Mouse (Mus musculus) liver, embryonic 16.5 days (tissue): ENCODE measurements around the gene Hist1h2bn. TPM values are rescaled to one million over a fixed set of nuclear protein-coding genes. Genes with fewer than 3 reads are reported as not detected.
"Not testable (repeated sequence)": the region's sequence is repeated elsewhere in the genome, so short reads cannot be mapped to it uniquely, and the experiment has no call there.

ENCODE experiments used
- ATAC-seq: fragments of 200-750 bp; cut with Nextera tagmentation; 2 replicates; pipeline ENCODE4 v1.8.0; 2017; ENCODE audit warnings: low read depth, mild to moderate bottlenecking, moderate number of reproducible peaks, moderate library complexity
- H3K27ac ChIP-seq: fragments of 300-500 bp; sonication (generic); 2 replicates; pipeline ENCODE4 v1.5.1; 2014; ENCODE audit warnings: mild to moderate bottlenecking, low read length
- H3K27me3 ChIP-seq: fragments of 300-500 bp; sonication (generic); 2 replicates; pipeline ENCODE4 v1.6.1; 2014; ENCODE audit warnings: low read depth, low read length, mixed read lengths; ENCODE audit not compliant: control insufficient read depth, insufficient read depth
- H3K36me3 ChIP-seq: fragments of 300-500 bp; sonication (generic); 2 replicates; pipeline ENCODE4 v1.6.1; 2014; ENCODE audit warnings: mild to moderate bottlenecking; ENCODE audit not compliant: control insufficient read depth, insufficient read depth
- H3K4me1 ChIP-seq: fragments of 300-500 bp; sonication (generic); 2 replicates; pipeline ENCODE4 v1.6.1; 2014; ENCODE audit warnings: low read depth, low read length, mixed read lengths; ENCODE audit not compliant: control insufficient read depth
- H3K4me2 ChIP-seq: fragments of 300-500 bp; sonication (generic); 2 replicates; pipeline ENCODE4 v1.6.1; 2014; ENCODE audit warnings: low read depth, low read length, mixed read lengths
- H3K4me3 ChIP-seq: fragments of 300-500 bp; sonication (generic); 2 replicates; pipeline ENCODE4 v1.5.1; 2014; ENCODE audit warnings: low read depth, mild to moderate bottlenecking, low read length
- H3K9ac ChIP-seq: fragments of 300-500 bp; sonication (generic); 2 replicates; pipeline ENCODE4 v1.6.1; 2014; ENCODE audit warnings: low read depth, low read length
- H3K9me3 ChIP-seq: fragments of 300-500 bp; sonication (generic); replicated peaks from 2 replicates; pipeline ENCODE4 v1.6.1; 2016; ENCODE audit warnings: low read length; ENCODE audit not compliant: control insufficient read depth
- WGBS: fragments of 180-500 bp; shearing (Covaris S2); extraction: QIAGEN DNeasy Blood & Tissue Kit; methylation state at CpG from one replicate; pipeline ENCODE4 v1.1.7; 2014; ENCODE audit not compliant: insufficient replicate concordance; 5-methylcytosine and 5-hydroxymethylcytosine counted together
- polyA plus RNA-seq: library from polyadenylated mRNA; unstranded; fragments of >200 nt; fragmentation: Nextera tagmentation; extraction: Ambion mirVana; gene quantifications from 2 replicates; pipeline ENCODE4 v1.2.1, GENCODE M21; 2015

Hist1h2bn gene
- polyA plus RNA-seq, 1 experiment from 2014 or later: 8.1 TPM

GRCm38 (mm10) chr13:21716540-21717391 lies 37.2 kb upstream of the Hist1h2bn start:
- H3K4me1 ChIP-seq: peaks cover 30% of the 10 kb centered on the region
- peak overlapping the region; percentile 82 for H3K4me2 ChIP-seq
- peak overlapping the region; percentile 79 for H3K9ac ChIP-seq
- peak; percentile 5; the same call in 1 of the 2 replicates for ATAC-seq
- H3K4me3 ChIP-seq: peak overlapping the region; percentile 55
- H3K9me3 ChIP-seq, H3K36me3 ChIP-seq, H3K27me3 ChIP-seq: not testable (repeated sequence)
- 1% methylated on average over 9 of the region's 38 CpGs for WGBS
- peak overlapping the region; percentile 97 for H3K27ac ChIP-seq

GRCm38 (mm10) chr13:21717397-21718357 lies 36.2 kb upstream of the Hist1h2bn start, which contains the start of gene Hist1h3h:
Gene Hist1h3h (plus strand): TSS chr13:21717659.
- not testable (repeated sequence) for H3K36me3 ChIP-seq
- 2% methylated on average over 25 of the region's 56 CpGs for WGBS

DNA sequence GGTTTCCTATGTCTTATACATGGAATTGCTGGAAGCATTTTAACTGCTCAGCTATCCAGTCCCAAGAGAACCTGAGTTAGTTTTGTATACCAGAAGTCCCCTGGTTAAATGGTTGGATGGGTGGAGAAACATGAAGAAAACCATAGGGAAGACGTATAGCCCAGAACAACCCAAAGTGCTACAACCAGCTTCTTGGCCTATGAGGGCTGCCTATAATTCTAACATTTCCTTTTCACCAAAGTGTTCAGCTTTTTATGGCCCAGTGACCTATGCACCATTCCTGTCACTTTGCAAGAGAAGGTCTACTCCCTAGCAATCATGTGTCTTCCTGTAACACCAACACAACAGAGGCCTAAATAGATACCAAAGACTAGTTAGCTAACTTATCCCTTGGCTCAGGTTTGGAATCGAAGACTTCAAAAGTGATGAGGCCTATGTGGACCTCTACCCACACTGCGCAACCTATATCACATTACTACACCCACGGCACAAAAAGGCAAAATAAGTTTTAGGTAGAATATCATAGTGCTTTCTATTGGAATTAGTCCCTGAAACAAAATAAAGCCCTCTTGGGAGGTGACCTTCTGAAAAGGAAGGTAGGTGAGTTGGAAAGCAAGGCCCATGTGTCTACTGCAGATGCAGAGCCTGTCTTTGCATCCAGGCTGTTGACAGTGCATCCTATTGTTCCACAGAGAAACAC lies 35.4 kb upstream of the Hist1h2bn start:
- ATAC-seq: no peak
- Histone ChIP-seq H3K36me3 (no peaks in the 10 kb centered on the region), H3K9me3 (no peaks in the 10 kb centered on the region), H3K9ac (peak overlapping the region; percentile 77), H3K4me1 (peaks cover 30% of the 10 kb centered on the region), H3K27me3 (no peaks in the 10 kb centered on the region), H3K27ac (peak overlapping the region; percentile 96), H3K4me3 (peak overlapping the region; percentile 66), H3K4me2 (peak overlapping the region; percentile 67)
- 49% methylated on average over 4 of the region's 4 CpGs for WGBS

More at GRCm38 (mm10) chr13:21717397-21718357, 36.2 kb upstream of the Hist1h2bn start, which contains the start of gene Hist1h3h:
- H3K9me3 ChIP-seq, H3K27me3 ChIP-seq: not testable (repeated sequence)
- Histone ChIP-seq H3K4me3 (peak within 1 kb of the TSS; percentile 66), H3K27ac (peak within 1 kb of the TSS; percentile 97), H3K9ac (peak within 1 kb of the TSS; percentile 79), H3K4me2 (peak within 1 kb of the TSS; percentile 82), H3K4me1 (peaks cover 27% of the 10 kb centered on the region)
- ATAC-seq: peak; percentile 16

DNA sequence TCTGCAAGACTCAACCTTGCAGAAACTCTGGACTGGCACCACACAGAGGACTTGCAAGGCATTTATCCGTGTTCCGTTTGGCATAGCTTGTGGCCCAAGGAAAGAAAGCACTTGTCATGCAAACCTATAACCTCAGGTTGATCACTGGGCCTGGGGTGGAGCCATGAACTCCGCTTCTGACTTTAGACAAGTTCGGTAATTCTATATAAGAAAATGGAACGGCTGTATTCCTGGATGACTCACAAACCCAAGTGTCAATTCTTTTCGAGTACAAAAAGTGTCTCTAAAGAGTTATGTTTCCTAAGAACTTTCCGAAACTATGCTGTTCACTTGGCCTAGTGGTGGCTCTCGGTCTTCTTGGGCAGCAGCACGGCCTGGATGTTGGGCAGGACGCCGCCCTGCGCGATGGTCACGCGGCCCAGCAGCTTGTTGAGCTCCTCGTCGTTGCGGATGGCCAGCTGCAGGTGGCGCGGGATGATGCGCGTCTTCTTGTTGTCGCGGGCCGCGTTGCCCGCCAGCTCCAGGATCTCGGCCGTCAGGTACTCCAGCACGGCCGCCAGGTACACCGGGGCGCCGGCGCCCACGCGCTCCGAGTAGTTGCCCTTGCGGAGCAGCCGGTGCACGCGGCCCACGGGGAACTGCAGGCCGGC lies 32.7 kb upstream of the Hist1h2bn start:
- H3K4me3 ChIP-seq: peak overlapping the region; percentile 66
- H3K4me1 ChIP-seq: peaks cover 22% of the 10 kb centered on the region
- peak overlapping the region; percentile 86 for H3K4me2 ChIP-seq
- not testable (repeated sequence) for H3K36me3 ChIP-seq, H3K9me3 ChIP-seq, H3K27me3 ChIP-seq
- 1% methylated on average over 17 of the region's 44 CpGs for WGBS
- H3K9ac ChIP-seq: peak overlapping the region; percentile 80
- ATAC-seq: peak; percentile 16
- peak overlapping the region; percentile 96 for H3K27ac ChIP-seq

GRCm38 (mm10) chr13:21721757-21722372 lies 32.1 kb upstream of the Hist1h2bn start, which contains the start of gene Hist1h2bm:
Gene Hist1h2bm (plus strand): TSS chr13:21722044.
- Histone ChIP-seq H3K4me3 (peak within 1 kb of the TSS; percentile 66), H3K27ac (peak within 1 kb of the TSS; percentile 96), H3K9ac (peak within 1 kb of the TSS; percentile 80), H3K4me1 (peaks cover 22% of the 10 kb centered on the region), H3K4me2 (peak within 1 kb of the TSS; percentile 86)
- peak; percentile 91 for ATAC-seq
- not testable (repeated sequence) for H3K36me3 ChIP-seq, H3K9me3 ChIP-seq, H3K27me3 ChIP-seq
- WGBS: 0% methylated on average over 37 of the region's 37 CpGs

- H3K27me3 ChIP-seq: no peaks in the 10 kb centered on the region
- no peaks in the 10 kb centered on the region for H3K9me3 ChIP-seq
- peak; percentile 14 for ATAC-seq
- H3K36me3 ChIP-seq: no peaks in the 10 kb centered on the region
- peak overlapping the region; percentile 62 for H3K4me3 ChIP-seq
- H3K4me1 ChIP-seq: peaks cover 22% of the 10 kb centered on the region
- H3K27ac ChIP-seq: peak overlapping the region; percentile 96
- WGBS: 2% methylated on average over 11 of the region's 11 CpGs
- peak overlapping the region; percentile 73 for H3K9ac ChIP-seq
- peak overlapping the region; percentile 86 for H3K4me2 ChIP-seq
Observed at GRCm38 (mm10) chr13:21722373-21722925, 31.5 kb upstream of the Hist1h2bn start.

DNA sequence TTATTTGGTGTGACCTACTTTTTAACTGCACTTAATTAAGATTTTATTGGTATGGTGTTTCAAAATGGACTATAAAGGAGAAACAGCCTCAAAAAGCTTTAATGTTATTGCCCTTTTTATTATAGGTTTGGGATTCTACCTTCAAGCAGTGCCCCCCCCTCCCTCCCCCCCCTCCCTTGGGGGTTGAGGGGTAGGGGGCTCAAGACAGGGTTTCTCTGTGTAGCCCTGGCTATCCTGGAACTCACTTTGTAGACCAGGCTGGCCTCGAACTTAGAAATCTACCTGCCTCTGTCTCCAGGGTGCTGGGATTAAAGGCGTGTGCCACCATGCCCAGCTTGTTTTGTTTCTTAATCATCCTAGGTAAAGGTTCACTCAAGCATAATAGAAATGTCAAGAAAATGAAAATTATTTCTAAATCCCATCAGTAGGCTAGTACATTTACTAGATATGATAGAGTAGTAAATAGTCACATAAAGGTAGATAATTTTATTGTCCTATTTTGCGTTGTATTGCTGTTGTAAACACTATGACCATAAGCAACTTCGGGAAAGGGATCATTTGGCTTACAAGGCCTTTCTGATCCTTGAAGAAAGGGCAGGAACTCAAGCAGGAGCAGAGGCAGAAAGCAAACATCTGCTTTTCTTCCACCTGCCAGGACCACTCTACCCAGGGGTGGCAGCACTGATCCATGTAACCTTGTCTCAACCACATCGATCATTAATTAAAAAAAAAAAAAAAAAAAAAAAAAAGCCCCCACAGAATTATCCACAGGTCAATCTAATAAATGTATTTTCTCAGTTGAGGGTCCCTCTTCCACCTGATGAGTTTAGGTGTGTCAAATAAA lies 30.7 kb upstream of the Hist1h2bn start:
- peaks cover 22% of the 10 kb centered on the region for H3K4me1 ChIP-seq
- H3K4me2 ChIP-seq: peak overlapping the region; percentile 86
- no peaks in the 10 kb centered on the region for H3K9me3 ChIP-seq
- no peak for ATAC-seq
- no peaks in the 10 kb centered on the region for H3K36me3 ChIP-seq
- peak overlapping the region; percentile 96 for H3K27ac ChIP-seq
- H3K9ac ChIP-seq: peak overlapping the region; percentile 73
- no peaks in the 10 kb centered on the region for H3K27me3 ChIP-seq
- H3K4me3 ChIP-seq: peak overlapping the region; percentile 62
- 38% methylated on average over 5 of the region's 5 CpGs for WGBS
